Mouse (Mus musculus): ENCODE measurements around the gene Ncam1. TPM values are rescaled to one million over a fixed set of nuclear protein-coding genes. Genes with fewer than 3 reads are reported as not detected.
A peak's percentile ranks its signal among the peaks of the same experiment; 100 is the strongest.

Gene Ncam1
- polyA plus RNA-seq, 1 experiment from 2014 or later, result 166 TPM

- Histone ChIP-seq H3K9ac (no peak overlapping the region), H3K4me1 (peaks cover 20% of the 10 kb centered on the region), H3K4me3 (replicated peaks) (no peak overlapping the region), H3K36me3 (0 out of 2 replicates have a peak, but pooled peaks cover 6% of the 10 kb centered on the region), H3K9me3 (replicated peaks) (no peaks in the 10 kb centered on the region), H3K27me3 (no peaks in the 10 kb centered on the region), H3K27ac (no peak overlapping the region), H3K4me2 (no peak overlapping the region)
- ATAC-seq (replicated peaks; ENCODE audit: low FRiP score), result no peak
- WGBS, result 28% methylated on average over 2 of the region's 2 CpGs
Measured at GRCm38 (mm10) chr9:49606717-49607116, 192.0 kb downstream of the Ncam1 start.

GRCm38 (mm10) chr9:49606317-49606716, 192.4 kb downstream of the Ncam1 start:
- H3K4me3 ChIP-seq (replicated peaks), result no peak overlapping the region
- peaks cover 20% of the 10 kb centered on the region for H3K4me1 ChIP-seq
- WGBS, result 36% methylated on average over 5 of the region's 5 CpGs
- no peak overlapping the region for H3K9ac ChIP-seq
- H3K27me3 ChIP-seq, result no peaks in the 10 kb centered on the region
- peak overlapping the region; percentile 45; the same call in 1 of the 2 replicates for H3K27ac ChIP-seq
- 0 out of 2 replicates have a peak, but pooled peaks cover 6% of the 10 kb centered on the region for H3K36me3 ChIP-seq
- ATAC-seq (replicated peaks; ENCODE audit: low FRiP score), result no peak
- no peaks in the 10 kb centered on the region for H3K9me3 ChIP-seq (replicated peaks)
- no peak overlapping the region for H3K4me2 ChIP-seq

- Histone ChIP-seq H3K9ac (no peak overlapping the region), H3K9me3 (replicated peaks) (no peaks in the 10 kb centered on the region), H3K4me2 (no peak overlapping the region), H3K4me1 (peaks cover 20% of the 10 kb centered on the region), H3K4me3 (replicated peaks) (no peak overlapping the region), H3K27me3 (no peaks in the 10 kb centered on the region), H3K27ac (peak overlapping the region; percentile 45; the same call in 1 of the 2 replicates), H3K36me3 (0 out of 2 replicates have a peak, but pooled peaks cover 6% of the 10 kb centered on the region)
- WGBS, result 50% methylated on average over 4 of the region's 4 CpGs
- no peak for ATAC-seq (replicated peaks; ENCODE audit: low FRiP score)
Measured at GRCm38 (mm10) chr9:49605791-49606190, 192.9 kb downstream of the Ncam1 start.

GRCm38 (mm10) chr9:49605351-49605750, 193.4 kb downstream of the Ncam1 start:
- WGBS, result 91% methylated on average over 3 of the region's 3 CpGs
- no peak overlapping the region for H3K9ac ChIP-seq
- no peaks in the 10 kb centered on the region for H3K27me3 ChIP-seq
- H3K27ac ChIP-seq, result no peak overlapping the region
- H3K36me3 ChIP-seq, result 0 out of 2 replicates have a peak, but pooled peaks cover 6% of the 10 kb centered on the region
- H3K4me2 ChIP-seq, result no peak overlapping the region
- no peak overlapping the region for H3K4me3 ChIP-seq (replicated peaks)
- H3K9me3 ChIP-seq (replicated peaks), result no peaks in the 10 kb centered on the region
- H3K4me1 ChIP-seq, result peaks cover 20% of the 10 kb centered on the region
- no peak for ATAC-seq (replicated peaks; ENCODE audit: low FRiP score)

GRCm38 (mm10) chr9:49601215-49601614, 197.5 kb downstream of the Ncam1 start:
- WGBS, result 59% methylated on average over 4 of the region's 4 CpGs
- Histone ChIP-seq H3K27ac (no peak overlapping the region), H3K4me2 (no peak overlapping the region), H3K9me3 (replicated peaks) (no peaks in the 10 kb centered on the region), H3K9ac (no peak overlapping the region), H3K4me1 (peaks cover 13% of the 10 kb centered on the region), H3K36me3 (0 out of 2 replicates have a peak, but pooled peaks cover 6% of the 10 kb centered on the region), H3K27me3 (no peaks in the 10 kb centered on the region), H3K4me3 (replicated peaks) (no peak overlapping the region)
- no peak for ATAC-seq (replicated peaks; ENCODE audit: low FRiP score)

- Histone ChIP-seq H3K4me2 (peak overlapping the region; percentile 39), H3K9ac (no peak overlapping the region)
- ATAC-seq (replicated peaks; ENCODE audit: low FRiP score), result peak; percentile 46
Measured at GRCm38 (mm10) chr9:49595635-49596348, 202.9 kb downstream of the Ncam1 start.

GRCm38 (mm10) chr9:49594876-49595634, 203.7 kb downstream of the Ncam1 start:
- no peak overlapping the region for H3K4me3 ChIP-seq (replicated peaks)
- no peaks in the 10 kb centered on the region; the same call in 1 of the 2 replicates for H3K36me3 ChIP-seq
- H3K9ac ChIP-seq, result no peak overlapping the region
- no peaks in the 10 kb centered on the region for H3K27me3 ChIP-seq
- H3K9me3 ChIP-seq (replicated peaks), result no peaks in the 10 kb centered on the region
- ATAC-seq (replicated peaks; ENCODE audit: low FRiP score), result peak; percentile 29; the same call in 1 of the 2 replicates
- peak overlapping the region; percentile 39 for H3K4me2 ChIP-seq
- WGBS, result 29% methylated on average over 7 of the region's 7 CpGs
- H3K4me1 ChIP-seq, result peaks cover 37% of the 10 kb centered on the region
- peak overlapping the region; percentile 51; the same call in 1 of the 2 replicates for H3K27ac ChIP-seq

More at GRCm38 (mm10) chr9:49595635-49596348, 202.9 kb downstream of the Ncam1 start:
- no peaks in the 10 kb centered on the region; the same call in 1 of the 2 replicates for H3K36me3 ChIP-seq
- 24% methylated on average over 11 of the region's 11 CpGs for WGBS
- no peaks in the 10 kb centered on the region for H3K27me3 ChIP-seq
- peak overlapping the region; percentile 51 for H3K27ac ChIP-seq
- peaks cover 37% of the 10 kb centered on the region for H3K4me1 ChIP-seq
- no peaks in the 10 kb centered on the region for H3K9me3 ChIP-seq (replicated peaks)
- H3K4me3 ChIP-seq (replicated peaks), result no peak overlapping the region

GRCm38 (mm10) chr9:49593951-49594536, 204.7 kb downstream of the Ncam1 start:
- H3K4me2 ChIP-seq, result 0 out of 2 replicates have a peak overlapping the region, but pooled peaks have one; percentile 3
- no peaks in the 10 kb centered on the region for H3K9me3 ChIP-seq (replicated peaks)
- H3K4me1 ChIP-seq, result peaks cover 37% of the 10 kb centered on the region
- no peaks in the 10 kb centered on the region for H3K27me3 ChIP-seq
- no peak overlapping the region for H3K9ac ChIP-seq
- 0 out of 2 replicates have a peak, but pooled peaks have one; percentile 43 for ATAC-seq (replicated peaks; ENCODE audit: low FRiP score)
- 0 out of 2 replicates have a peak overlapping the region, but pooled peaks have one; percentile 7 for H3K27ac ChIP-seq
- H3K4me3 ChIP-seq (replicated peaks), result no peak overlapping the region
- 31% methylated on average over 10 of the region's 10 CpGs for WGBS
- H3K36me3 ChIP-seq, result no peaks in the 10 kb centered on the region; the same call in 1 of the 2 replicates

GRCm38 (mm10) chr9:49592006-49592405, 206.7 kb downstream of the Ncam1 start:
- H3K9me3 ChIP-seq (replicated peaks), result no peaks in the 10 kb centered on the region
- WGBS, result 73% methylated on average over 2 of the region's 2 CpGs
- H3K4me3 ChIP-seq (replicated peaks), result no peak overlapping the region
- no peaks in the 10 kb centered on the region for H3K27me3 ChIP-seq
- no peak overlapping the region for H3K27ac ChIP-seq
- peaks cover 37% of the 10 kb centered on the region for H3K4me1 ChIP-seq
- ATAC-seq (replicated peaks; ENCODE audit: low FRiP score), result no peak
- H3K9ac ChIP-seq, result no peak overlapping the region
- no peak overlapping the region for H3K4me2 ChIP-seq
- H3K36me3 ChIP-seq, result no peaks in the 10 kb centered on the region; the same call in 1 of the 2 replicates

- Histone ChIP-seq H3K4me1 (peaks cover 26% of the 10 kb centered on the region), H3K9ac (no peak overlapping the region), H3K9me3 (replicated peaks) (no peaks in the 10 kb centered on the region), H3K27me3 (no peaks in the 10 kb centered on the region), H3K36me3 (no peaks in the 10 kb centered on the region; the same call in 1 of the 2 replicates), H3K27ac (no peak overlapping the region), H3K4me3 (replicated peaks) (no peak overlapping the region), H3K4me2 (no peak overlapping the region)
- WGBS, result 81% methylated on average over 4 of the region's 4 CpGs
- ATAC-seq (replicated peaks; ENCODE audit: low FRiP score), result no peak
Measured at GRCm38 (mm10) chr9:49590261-49590660, 208.5 kb downstream of the Ncam1 start.

GRCm38 (mm10) chr9:49577136-49577535, 221.6 kb downstream of the Ncam1 start:
- H3K36me3 ChIP-seq, result no peaks in the 10 kb centered on the region
- H3K4me3 ChIP-seq (replicated peaks), result no peak overlapping the region
- no peak overlapping the region for H3K9ac ChIP-seq
- no peak overlapping the region for H3K4me2 ChIP-seq
- 90% methylated on average over 4 of the region's 4 CpGs for WGBS
- ATAC-seq (replicated peaks; ENCODE audit: low FRiP score), result no peak
- no peaks in the 10 kb centered on the region for H3K27me3 ChIP-seq
- H3K4me1 ChIP-seq, result peaks cover 6% of the 10 kb centered on the region
- H3K9me3 ChIP-seq (replicated peaks), result no peaks in the 10 kb centered on the region
- H3K27ac ChIP-seq, result no peak overlapping the region
